Mouse (Mus musculus): Measurements from ENCODE around the gene Tbc1d19.

GRCm38 (mm10) chr5:53950189-53950588, 140.8 kb downstream of the Tbc1d19 start:
- TF ChIP-seq GATA1 (IDR thresholded peaks at IDR 0.05; ENCODE audit: low read length), result no peak
- TF ChIP-seq TAL1 (IDR thresholded peaks at IDR 0.05; ENCODE audit: low read length), result no peak
